Mouse (Mus musculus) C2C12 (cell line): ENCODE measurements around the gene Rp9.

Experiments
- CTCF ChIP-seq: IDR thresholded peaks from one replicate; pipeline ENCODE4 v1.5.1; 2011; ENCODE audit not compliant: control insufficient read depth, insufficient read depth, insufficient read length
- MYOG ChIP-seq: IDR thresholded peaks from one replicate; pipeline ENCODE4 v1.6.1; 2011; ENCODE audit not compliant: control insufficient read depth, insufficient read length; ENCODE audit errors: extremely low read depth
- USF1 ChIP-seq: IDR thresholded peaks from one replicate; pipeline ENCODE4 v1.6.1; 2011; ENCODE audit warnings: low read depth, mild to moderate bottlenecking, control low read depth, moderate library complexity

DNA sequence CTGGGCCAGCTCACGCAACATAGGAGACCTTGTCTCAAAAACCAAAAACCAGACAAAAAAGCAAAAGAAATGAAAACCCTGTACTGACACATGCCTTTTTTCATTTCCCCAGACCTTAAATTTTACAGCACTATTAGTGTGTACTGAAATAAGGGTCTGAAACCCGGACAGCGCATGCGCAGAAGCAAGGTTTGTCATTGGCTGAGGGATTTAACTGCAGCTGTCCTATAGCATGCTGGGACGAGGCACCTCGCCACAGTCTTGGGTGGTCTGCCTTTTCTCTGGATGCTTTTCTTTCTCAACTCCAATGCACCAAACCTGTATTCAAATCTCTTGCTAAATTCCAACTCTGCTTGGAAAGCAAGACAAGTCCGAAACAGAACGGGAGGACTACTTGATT lies 9.4 kb upstream of the Rp9 start:
- TF ChIP-seq CTCF (no peak), MYOG (no peak), USF1 (no peak)
